Mouse (Mus musculus) lung, postnatal 4 days (tissue): ENCODE measurements around the gene Akr1c18.

Source experiments
- DNase-seq, 2 experiments: peaks; one replicate each; pipeline ENCODE4 v3.0.0; 2021

Akr1c18 gene

DNA sequence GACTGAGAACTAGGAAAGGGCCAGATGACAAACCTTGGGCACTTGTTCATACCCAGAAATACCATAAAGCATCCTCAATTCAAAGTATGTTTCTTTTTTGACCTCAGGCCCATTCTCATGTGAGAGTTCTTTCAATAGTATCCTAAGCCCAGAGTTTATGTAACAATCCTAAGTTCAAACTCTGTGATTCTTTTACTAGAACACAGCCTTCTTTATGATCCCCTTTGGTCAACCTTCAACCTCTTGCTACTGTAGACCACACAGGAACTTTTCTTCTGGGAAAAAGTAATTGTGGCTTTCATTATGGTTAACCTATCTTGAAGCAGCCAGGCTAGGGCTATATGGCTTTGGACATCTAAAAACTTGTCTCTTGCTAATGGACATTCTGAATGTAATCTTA, 48.8 kb downstream of the Akr1c18 start:
- DNase-seq = no peak
